Mouse (Mus musculus): Measurements from ENCODE around the gene Iqcf3.

- TF ChIP-seq ZNF384 (IDR thresholded peaks at IDR 0.05; ENCODE audit: low read depth, low read length) (no peak), MAFK (IDR thresholded peaks at IDR 0.05; ENCODE audit: insufficient read depth, low read depth, low read length) (no peak), ZC3H11A (IDR thresholded peaks at IDR 0.05; ENCODE audit: borderline replicate concordance, low read depth, low read length) (no peak), CHD2 (IDR thresholded peaks at IDR 0.05; ENCODE audit: low read depth, low read length) (no peak), HCFC1 (IDR thresholded peaks at IDR 0.05; ENCODE audit: borderline replicate concordance, insufficient read depth, low read length) (no peak)
These were observed 103.5 kb downstream of the Iqcf3 start for GRCm38 (mm10) chr9:106457920-106458319.
